Mouse (Mus musculus): ENCODE data around the gene Recql.

The Recql gene

DNA sequence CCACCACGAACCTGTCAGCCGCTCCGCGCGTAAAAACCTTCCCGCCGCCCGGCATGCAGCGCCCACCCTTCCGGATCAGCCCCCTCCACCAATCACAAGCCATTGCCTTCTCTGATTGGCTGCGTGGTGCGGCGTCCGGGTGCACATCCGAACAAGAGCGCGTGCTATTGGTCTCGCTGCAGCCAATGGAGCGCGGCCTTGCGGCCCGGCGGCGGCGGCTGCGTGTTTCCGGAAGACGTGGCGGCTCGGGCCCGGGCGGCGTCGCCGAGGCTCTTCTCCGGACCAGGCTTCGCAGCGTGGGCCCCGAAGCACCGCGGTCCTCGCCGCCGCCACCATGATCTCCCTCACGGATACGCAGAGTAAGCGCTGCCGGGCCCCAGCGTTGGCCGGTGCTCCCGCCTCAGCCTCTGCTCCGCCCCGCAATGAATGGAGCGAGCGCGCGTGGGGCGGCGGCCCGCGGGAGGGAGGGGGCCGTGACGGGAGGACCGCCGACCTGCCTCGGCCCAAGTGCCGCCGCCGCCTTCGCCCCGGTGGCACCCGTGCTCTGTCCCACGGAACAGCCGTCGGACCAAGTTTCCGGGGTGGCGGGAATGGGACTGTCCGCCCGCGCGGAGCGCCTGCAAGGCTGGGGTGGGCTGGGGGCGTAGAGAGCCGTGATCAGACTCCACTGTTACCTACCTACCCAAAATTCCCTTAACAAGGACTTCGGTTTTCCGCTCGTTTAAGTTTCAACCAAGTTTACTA is at the start of gene Recql, which contains the start of gene Golt1b:
Gene Recql (minus strand): TSS at position 77 of the 744 bp plus-strand sequence.
Gene Golt1b (plus strand): TSS at position 211 of the 744 bp plus-strand sequence.
- DNase-seq (ENCODE audit: low spot score), result peak; percentile 98

DNA sequence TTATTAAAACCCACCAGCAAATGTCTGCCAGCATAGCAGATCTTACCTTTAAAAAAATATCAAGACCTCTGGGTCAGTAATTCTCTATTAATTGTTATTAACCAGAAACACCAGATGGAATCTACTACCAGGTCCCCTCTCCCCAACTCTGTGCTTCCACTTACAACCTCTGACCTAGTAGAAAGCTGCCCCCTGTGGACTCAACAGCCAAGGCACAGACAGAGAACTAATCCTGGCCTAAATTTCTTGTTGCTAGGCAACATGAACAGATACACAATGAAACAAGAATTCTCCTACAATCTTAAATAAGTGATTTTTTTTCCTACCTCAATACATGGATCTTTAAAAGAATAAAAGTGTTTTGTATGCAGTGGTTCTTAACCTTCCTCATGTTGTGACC is 42.2 kb upstream of the Recql start:
- DNase-seq (ENCODE audit: low spot score), result no peak

DNA sequence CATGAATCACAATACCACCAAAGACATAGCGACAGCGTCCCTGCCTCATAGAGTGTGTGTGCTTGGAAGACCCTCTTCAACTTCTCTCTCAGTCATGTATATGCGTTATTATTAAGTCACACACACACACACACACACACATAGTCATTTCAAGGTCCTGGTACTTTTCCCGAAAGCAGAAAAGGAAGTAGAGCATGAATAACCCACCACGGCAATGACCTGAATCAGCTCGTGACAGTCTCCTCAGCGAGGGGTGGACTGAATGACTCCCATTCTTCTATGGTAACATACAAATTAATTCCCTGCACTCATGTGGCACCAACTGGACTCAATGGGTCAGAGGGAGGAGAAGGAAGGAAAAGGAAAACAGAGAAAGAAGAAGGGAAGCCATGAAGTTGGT is 38.1 kb upstream of the Recql start:
- no peak for DNase-seq (ENCODE audit: low spot score)

DNA sequence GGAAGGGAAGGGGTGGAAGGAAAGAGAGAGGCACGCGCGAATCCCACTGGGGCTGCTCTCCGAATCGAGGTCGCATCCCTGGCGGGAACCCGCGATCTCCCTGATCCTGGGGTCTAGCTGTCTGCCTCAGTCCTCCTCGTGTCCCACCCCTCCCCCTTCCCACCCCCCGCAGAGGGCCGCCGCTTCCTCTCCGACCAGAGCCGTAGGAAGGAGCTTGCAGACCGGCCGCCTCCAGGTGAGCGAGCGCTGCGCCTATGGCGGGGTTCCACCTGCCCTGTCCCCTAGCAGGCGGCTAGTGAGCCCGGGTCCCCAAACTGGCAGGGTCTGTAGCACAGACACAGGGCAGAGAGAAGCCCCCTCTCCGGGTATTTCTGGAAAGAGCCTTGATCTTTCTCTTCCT is 27.7 kb upstream of the Recql start:
- DNase-seq (ENCODE audit: low spot score), result no peak

DNA sequence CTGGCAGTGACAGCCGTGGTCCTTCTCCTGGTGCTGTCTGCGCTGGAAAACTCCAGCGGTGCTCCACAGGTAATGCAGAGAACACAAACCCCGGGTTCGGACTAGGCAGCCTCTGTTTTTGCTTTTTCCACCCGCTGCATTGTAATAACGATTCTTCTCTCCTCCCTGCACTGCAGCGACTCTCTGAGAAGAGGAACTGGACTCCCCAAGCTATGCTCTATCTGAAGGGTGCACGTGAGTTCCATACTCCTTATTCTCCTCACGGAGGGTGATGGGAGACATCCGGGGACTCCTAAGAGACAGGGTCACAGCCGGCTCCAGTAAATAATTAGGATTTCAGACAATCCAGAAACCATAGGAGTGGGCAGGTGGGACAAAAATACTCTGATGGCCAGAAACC is 27.0 kb upstream of the Recql start:
- DNase-seq (ENCODE audit: low spot score), result no peak

DNA sequence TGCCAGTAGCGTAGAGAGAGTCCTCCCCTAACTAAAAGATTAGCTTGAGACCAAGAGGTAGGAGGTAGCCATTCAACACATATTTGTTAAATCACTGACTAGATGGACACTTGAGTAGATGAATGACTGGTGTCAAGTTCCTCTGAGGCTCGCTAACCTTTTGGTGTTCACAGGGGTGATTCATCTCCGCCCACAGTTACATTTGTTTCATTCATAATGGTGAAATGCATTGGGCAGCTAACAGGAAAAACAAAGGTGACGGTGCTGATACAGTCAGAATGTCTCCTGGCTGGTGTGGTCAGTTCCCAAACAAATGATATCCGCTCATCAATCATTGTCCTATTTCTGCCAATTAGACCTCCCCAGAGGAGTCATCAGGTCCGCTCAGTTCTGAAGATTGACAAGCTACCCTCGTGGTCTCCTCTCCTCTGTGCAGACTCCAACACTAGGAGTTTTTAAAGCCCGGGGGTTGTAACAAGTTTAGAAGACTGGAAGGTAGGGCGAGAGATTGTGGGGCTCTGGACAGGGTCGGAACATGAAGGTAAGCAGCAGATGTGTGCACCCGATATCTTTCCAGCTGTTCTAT is 26.1 kb upstream of the Recql start, which contains the start of gene Spx:
Gene Spx (plus strand): TSS at position 536 of the 586 bp plus-strand sequence.
- no peak for DNase-seq (ENCODE audit: low spot score)

DNA sequence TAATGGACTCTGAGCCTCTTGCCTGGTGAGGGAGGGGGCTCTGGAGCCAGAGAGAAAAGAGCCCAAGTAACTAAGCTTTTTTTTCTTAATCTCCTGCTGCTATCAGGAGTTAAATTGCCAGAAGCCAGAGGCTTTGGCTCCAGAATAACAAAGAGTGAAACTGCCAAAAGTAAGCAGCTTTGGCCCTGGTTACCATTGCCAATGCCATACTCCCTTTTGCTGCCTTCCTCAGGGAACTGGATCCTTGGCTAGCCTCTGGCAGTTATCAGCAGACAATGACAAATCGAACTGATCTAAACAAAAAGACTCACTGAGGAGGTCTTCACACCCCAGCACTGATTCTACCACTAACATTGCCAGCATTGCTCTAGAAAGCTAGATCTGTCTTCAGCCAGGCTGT is 24.3 kb upstream of the Recql start:
- no peak for DNase-seq (ENCODE audit: low spot score)

DNA sequence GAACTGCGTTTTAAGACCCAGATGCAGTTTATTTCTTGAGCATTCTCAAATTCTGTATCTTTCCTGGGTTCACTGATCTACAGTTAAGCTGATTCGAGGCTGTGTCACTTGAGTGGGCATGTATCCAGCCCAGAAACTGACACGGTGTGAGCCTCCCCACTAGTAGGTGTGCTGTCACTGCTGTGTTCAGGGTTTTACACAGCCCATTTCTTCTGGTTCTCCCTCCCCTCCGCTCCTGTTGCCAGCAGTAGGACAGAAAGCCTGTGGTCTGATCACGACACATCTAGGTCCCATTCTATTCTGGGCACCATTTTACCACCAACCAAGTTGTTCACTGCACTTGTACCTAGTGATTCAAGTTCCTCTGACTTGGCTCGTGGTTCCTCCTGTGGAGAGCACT is 8.9 kb upstream of the Recql start:
- DNase-seq (ENCODE audit: low spot score), result no peak

DNA sequence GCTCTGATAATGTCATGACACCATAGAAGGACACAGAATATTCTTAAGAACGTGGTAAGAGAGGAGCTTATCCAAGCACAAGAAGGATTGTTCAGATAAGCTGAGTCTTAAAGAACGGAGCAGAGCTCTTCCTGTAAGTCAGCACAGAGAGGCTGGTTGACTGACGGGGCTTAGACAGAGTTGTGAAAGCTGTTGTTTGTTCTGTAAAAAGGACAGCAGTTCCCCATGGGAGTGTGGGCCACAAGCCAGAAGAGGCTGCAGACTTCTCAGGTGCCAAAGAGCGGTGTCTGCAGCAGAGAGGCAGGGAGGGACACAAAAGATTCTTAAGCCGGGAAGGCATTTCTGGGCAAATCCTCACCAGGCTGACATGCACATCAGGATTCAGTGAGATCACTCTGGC is 7.8 kb upstream of the Recql start:
- no peak for DNase-seq (ENCODE audit: low spot score)

DNA sequence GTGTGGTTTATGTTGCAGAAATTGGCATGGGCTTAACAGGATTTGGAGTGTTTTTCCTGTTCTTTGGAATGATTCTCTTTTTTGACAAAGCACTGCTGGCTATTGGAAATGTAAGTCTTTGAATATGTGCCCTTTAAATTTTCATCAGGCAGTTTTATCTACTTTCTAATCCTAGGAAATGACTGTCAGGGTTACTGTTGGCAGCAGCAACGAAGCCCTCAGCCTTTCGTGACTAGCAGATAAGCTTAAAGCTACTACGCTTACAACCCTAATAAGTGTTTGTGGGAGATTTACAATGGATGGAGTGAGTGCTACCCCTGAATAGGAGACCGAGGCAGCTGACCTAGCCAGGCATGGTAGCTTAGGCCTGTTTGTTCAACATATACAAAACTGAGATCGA is 5.4 kb upstream of the Recql start:
- DNase-seq (ENCODE audit: low spot score), result no peak

DNA sequence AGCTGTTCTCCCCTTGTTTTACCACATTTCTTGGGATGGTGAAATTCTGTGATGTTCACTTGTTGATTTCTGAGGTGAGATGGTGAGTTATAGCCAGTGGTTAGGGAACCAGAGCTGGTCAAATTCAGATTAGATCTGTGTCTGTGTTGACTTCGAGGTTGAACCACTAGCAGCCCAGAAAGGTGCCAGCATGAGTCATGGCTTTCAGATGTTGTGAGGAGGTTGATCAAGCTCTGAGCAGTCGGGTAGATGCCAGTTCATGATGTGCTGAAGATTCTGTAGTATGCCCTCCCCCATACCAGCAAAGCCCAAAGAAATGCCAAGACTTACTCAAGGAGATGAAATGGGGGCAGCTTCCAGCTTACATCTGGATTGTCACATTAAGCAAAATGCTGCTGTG is 2.2 kb upstream of the Recql start:
- DNase-seq (ENCODE audit: low spot score), result no peak

DNA sequence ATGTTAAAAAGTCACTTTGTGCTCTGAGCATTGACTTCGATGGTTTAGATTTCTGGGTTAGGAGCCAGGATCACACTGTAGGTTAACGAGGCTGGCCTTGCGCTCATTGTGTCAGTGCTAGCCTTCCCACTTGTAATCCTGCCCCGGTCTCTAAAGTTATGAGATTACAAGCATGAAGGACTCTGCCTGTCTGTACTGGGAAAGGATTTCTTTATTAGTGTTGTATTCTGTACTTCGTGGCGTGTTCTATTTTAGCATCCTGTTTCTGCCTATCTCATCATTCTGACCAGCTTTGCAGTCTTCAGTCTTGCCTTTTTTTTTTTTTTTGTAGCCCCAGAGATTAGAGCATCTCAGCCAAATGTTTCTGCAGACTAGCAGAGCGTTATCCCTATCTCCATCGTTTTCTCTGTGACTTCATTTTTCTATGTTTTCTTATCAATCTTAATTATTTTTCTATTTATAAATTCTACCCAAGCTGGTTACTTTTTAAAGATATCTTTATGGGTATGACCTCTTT is 926 bp upstream of the Recql start:
- DNase-seq (ENCODE audit: low spot score), result peak; percentile 46

DNA sequence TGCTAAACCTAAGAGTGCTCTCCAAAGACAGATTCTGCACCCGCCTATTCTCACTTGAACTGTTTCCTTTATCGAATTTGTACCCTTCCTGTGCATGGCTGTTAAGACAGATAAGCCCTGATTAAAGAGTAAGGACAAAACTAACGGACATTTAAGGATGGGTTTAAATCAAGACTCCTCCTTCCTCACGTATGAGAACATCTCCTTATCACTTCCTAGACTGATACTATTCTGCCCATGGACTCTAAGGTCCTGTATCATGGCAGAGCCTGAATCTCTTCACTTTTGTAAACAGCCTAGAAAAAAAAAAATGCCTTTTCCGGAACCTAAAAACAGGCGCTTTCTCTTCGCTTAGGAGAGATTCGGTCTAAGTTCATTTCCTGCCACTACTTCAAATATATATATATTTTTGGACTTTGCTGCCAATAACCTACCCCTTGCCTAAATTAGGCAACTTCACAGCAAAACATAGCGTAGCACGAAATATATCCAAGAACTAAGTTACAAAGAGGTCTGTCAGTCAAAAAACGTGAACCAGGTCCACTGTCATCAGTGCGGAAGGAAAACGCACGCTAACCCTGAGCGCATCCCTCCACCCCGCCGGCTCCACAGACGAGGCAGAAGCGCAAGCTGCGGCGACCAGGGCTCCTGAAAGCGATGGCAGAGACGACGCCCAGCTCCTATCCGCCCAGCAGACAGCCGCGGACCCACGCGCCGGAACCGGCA is 439 bp downstream of the Recql start:
- no peak for DNase-seq (ENCODE audit: low spot score)

DNA sequence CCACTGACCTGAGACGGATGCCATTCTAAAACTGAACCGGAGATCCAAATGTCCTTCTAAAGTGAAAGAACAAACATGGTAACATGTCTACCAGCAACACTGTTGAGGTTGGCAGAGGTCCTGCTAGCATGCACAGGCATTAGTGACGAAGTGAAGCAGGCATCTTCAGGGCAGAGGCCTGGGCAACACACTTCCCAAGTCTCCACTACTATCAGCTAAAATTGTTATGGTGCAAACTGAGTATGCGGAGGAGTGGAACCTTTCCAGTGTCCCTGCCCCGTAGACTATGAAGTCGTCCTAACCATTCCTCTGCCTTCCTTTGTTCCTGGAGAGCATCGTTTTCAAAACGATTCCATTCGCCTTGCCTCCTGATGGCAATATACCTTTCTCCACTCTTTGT is 2.4 kb downstream of the Recql start:
- no peak for DNase-seq (ENCODE audit: low spot score)

DNA sequence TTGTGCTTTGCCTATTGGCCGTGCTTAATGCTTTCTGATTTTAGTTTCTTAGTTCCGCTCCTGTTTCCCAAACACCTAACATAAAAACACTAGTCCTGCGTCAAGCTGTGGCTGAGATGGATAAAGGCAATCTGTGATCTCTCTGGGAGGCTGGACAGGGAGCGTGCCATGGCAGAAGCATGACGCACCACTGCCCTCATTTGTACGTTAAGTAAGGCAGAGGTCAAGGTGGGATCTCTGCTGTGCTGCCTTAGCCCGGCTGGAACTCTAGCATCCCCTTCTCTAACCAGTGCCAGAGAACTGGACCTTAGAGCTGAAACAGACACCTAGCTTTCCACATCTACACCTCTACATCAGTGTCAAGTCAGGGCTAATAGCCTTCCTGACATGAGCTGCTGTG is 5.3 kb downstream of the Recql start:
- no peak for DNase-seq (ENCODE audit: low spot score)

DNA sequence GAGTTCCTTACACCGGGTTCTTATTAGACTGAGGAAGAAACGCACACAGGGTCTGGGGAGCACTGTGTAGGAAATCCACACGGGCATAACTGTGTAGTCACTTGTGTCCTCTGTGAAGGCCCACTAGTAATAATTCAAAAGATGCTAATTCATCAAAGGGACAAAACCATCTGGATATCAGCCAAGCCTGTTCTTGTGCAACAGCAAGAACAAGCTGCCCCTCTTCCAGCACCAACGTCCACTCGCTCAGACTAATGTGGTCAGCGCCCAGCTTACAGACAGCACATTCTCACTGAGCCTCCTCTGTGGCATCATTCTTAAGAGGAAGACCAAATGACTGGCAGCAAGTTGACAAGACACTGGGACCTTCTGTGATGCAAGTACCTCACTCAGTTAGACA is 6.9 kb downstream of the Recql start:
- no peak for DNase-seq (ENCODE audit: low spot score)

DNA sequence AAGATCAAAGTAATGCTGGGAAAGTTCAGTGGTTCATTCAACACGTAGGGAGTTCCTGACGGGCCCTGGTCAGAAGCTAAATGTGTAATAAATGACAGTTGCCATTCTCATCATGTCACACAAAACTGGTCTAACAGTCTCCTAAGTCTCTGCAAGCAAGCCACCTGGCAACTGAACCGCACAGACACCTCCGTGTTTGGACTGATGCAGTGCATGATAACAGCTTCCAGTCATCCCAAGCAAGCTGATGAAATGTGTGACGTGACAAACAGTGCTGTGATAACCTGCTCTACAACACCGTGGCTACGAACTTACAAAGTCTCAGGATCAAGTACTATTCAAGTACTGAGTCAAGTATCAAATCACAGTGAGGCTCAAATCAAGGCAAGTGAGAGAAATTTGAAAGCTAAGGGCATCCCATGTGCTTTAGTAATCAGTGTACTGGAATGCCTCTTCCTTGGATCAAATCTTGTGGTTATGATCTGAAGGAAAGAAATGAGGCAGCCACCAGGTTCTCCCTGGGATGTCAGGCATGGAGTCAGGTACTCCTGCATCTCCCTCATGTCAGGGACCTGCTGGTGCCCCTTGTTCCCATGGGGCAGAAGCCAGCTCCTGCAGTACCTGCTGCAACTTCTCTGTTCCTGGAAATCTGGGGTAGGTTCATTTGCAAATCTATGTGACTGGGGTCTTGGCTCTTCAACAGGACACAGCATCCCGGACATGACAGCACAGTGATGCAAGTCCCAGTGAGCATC is 8.1 kb downstream of the Recql start:
- no peak for DNase-seq (ENCODE audit: low spot score)

DNA sequence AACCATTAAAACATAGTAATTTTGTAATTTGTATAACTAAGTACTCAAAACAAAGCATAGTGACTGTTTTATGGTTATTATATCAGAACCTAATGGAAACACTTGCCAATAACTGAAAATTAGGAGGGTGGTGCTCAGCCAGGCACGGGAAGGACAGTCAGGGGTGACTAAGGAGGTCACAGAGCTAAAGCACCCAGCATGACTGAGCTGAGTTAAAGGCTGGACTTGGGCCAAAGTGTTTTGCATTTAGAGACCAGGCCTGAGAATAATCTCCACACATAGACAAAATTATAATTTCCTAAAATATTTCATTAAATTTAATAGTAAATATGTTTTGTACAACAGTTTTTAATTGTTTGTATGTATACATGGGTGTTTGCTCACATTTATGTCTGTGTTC is 9.8 kb downstream of the Recql start:
- no peak for DNase-seq (ENCODE audit: low spot score)

DNA sequence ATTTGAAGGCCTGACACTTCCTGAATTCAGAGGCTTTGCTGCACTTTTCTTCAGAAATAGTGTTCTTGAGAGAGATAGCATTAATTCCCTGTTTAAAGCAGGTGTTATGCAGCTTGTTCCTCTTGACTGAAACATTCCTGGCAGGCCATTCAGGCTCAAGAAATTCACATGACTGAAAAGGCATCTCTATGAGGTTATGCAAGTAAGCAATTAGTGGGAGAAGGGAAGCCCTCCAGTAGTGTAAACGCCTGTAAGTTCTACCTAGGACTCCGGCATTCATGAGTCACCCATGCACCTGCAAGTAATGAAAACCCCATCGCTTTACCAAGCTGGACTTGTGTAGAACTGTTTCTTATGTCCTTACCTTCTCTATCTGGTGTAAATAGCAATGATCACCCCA is 17.3 kb downstream of the Recql start:
- DNase-seq (ENCODE audit: low spot score), result no peak

DNA sequence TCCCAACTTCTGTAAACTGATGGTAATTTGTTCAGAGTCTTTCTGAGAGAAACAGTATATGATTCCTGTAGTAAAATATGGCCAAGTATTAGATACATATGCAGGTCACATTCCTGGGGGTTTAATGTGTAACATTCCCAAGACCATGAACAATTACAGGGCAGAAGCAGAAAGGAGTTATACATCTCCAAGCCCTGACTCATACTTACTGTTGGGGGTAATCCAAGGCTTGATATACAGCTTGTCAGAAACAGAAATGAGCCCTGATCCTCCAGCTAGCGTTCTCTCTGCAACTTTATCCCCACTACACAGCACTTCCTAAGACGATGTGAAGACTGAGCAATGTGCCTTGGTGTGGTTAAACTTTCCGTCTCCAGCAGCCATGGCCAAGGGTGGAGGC is 19.3 kb downstream of the Recql start:
- no peak for DNase-seq (ENCODE audit: low spot score)

DNA sequence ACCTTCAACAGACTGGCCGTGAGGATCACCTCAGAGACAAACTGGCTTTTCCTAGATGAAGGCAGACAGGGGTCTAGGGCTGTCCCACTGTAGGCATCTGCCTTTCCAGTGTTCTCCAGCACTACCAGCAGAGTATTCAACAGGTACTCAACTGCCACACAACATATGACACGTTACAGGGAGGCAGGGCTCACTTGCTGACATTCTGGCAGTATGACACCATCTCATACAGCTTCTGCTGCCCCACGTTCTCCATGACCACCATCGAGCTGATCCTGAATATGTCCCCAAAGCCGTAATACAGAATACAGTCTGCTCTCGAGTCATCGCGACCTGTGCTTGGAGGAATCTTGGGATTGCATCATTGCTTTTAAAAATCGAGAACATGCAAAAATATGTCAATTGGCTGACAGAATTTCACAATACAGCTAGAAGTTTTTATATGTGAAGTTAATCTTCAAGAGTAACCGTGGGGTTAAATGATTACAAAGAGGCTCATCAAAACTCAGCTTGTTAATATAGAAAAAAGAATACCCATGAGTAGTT is 20.3 kb downstream of the Recql start:
- no peak for DNase-seq (ENCODE audit: low spot score)

All from adipocyte (in vitro differentiated cells).